Mouse (Mus musculus) CH12.LX (cell line): ENCODE data around the gene Pafah1b3. TPM values are rescaled to one million over a fixed set of nuclear protein-coding genes. Genes with fewer than 3 reads are reported as not detected.

Source experiments
- DNase-seq: peaks from one replicate; pipeline ENCODE4 v3.0.0-alpha.2; 2013; ENCODE audit errors: extremely low read depth
- H3K27ac ChIP-seq: 2 replicates; pipeline ENCODE4 v1.5.1; 2012; ENCODE audit warnings: low read depth, mild to moderate bottlenecking, control low read depth, moderate library complexity; ENCODE audit not compliant: insufficient read depth
- H3K27me3 ChIP-seq: replicated peaks from 2 replicates; pipeline ENCODE3; 2012; ENCODE audit warnings: inconsistent platforms
- H3K36me3 ChIP-seq, 2 experiments: replicated peaks in 1 of 2; 2 replicates each; pipeline versions ENCODE3 to v1.6.1; 2012; ENCODE audit warnings: inconsistent platforms in 1 of 2, low read length in 1 of 2, mild to moderate bottlenecking in 1 of 2, mixed read lengths in 1 of 2, moderate library complexity in 1 of 2; ENCODE audit not compliant: control insufficient read depth in 1 of 2, insufficient read depth in 1 of 2
- H3K4me1 ChIP-seq, 2 experiments: 2 replicates each; pipeline ENCODE4 v1.6.1; 2012; ENCODE audit warnings: inconsistent platforms in 1 of 2, moderate library complexity in 1 of 2; ENCODE audit not compliant: insufficient read depth in 2 of 2, control insufficient read depth in 1 of 2
- H3K4me2 ChIP-seq: 2 replicates; pipeline ENCODE4 v1.6.1; 2012; ENCODE audit warnings: low read depth, mild to moderate bottlenecking, control low read depth; ENCODE audit not compliant: poor library complexity, insufficient read depth, severe bottlenecking
- H3K4me3 ChIP-seq, 3 experiments: fragments of 150-350 bp in 1 of 3; sonication (generic) in 1 of 3; replicated peaks in 1 of 3; 2 replicates each; pipeline versions ENCODE3 to v1.5.1; 2011 to 2012; ENCODE audit warnings: low read depth in 2 of 3, low read length in 2 of 3, mild to moderate bottlenecking in 2 of 3, moderate library complexity in 2 of 3, control low read depth in 1 of 3, improper control_type of control experiment in 1 of 3, inconsistent platforms in 1 of 3, mixed read lengths in 1 of 3; ENCODE audit not compliant: poor library complexity in 1 of 3
- H3K79me2 ChIP-seq: replicated peaks from 2 replicates; pipeline ENCODE4 v1.6.1; 2012; ENCODE audit warnings: mild to moderate bottlenecking, moderate library complexity; ENCODE audit not compliant: control insufficient read depth, poor library complexity, insufficient read depth, severe bottlenecking; ENCODE audit errors: extremely low read depth
- H3K9ac ChIP-seq: 2 replicates; pipeline ENCODE4 v1.6.1; 2012; ENCODE audit warnings: low read depth, mild to moderate bottlenecking, control low read depth, moderate library complexity; ENCODE audit not compliant: insufficient read depth
- H3K9me3 ChIP-seq: replicated peaks from 2 replicates; pipeline ENCODE3; 2012; ENCODE audit warnings: low read length, inconsistent platforms, mixed read lengths
- E2F4 ChIP-seq: IDR thresholded peaks from 2 replicates; pipeline ENCODE4 v1.6.1; 2011; ENCODE audit warnings: low read depth, low read length, improper control_type of control experiment; ENCODE audit not compliant: insufficient replicate concordance
- ELF1 ChIP-seq: IDR thresholded peaks from 2 replicates; pipeline ENCODE4 v1.6.1; 2014; ENCODE audit warnings: low read depth, mild to moderate bottlenecking, inconsistent platforms, low read length, improper control_type of control experiment
- GABPA ChIP-seq: IDR thresholded peaks from 2 replicates; pipeline ENCODE4 v1.6.1; 2012; ENCODE audit warnings: low read depth, low read length, improper control_type of control experiment, inconsistent platforms; ENCODE audit not compliant: insufficient replicate concordance
- IRF4 ChIP-seq: IDR thresholded peaks from 2 replicates; pipeline ENCODE4 v1.6.1; 2014; ENCODE audit warnings: low read depth, mild to moderate bottlenecking, inconsistent platforms, low read length, improper control_type of control experiment
- JUN ChIP-seq: IDR thresholded peaks from 2 replicates; pipeline ENCODE4 v1.6.1; 2011; ENCODE audit warnings: low read depth, mild to moderate bottlenecking, low read length, improper control_type of control experiment, moderate library complexity; ENCODE audit not compliant: insufficient read depth
- JUND ChIP-seq: conservative IDR thresholded peaks from 2 replicates; pipeline ENCODE4 v1.6.1; 2011; ENCODE audit warnings: low read depth, low read length, improper control_type of control experiment
- MAFK ChIP-seq: IDR thresholded peaks from 2 replicates; pipeline ENCODE4 v1.6.1; 2011; ENCODE audit warnings: low read length, improper control_type of control experiment; ENCODE audit not compliant: insufficient replicate concordance
- MAX ChIP-seq: IDR thresholded peaks from 2 replicates; pipeline ENCODE4 v1.6.1; 2011; ENCODE audit warnings: low read length, improper control_type of control experiment
- MEF2A ChIP-seq: IDR thresholded peaks from 2 replicates; pipeline ENCODE4 v1.6.1; 2014; ENCODE audit warnings: low read depth, mild to moderate bottlenecking, inconsistent platforms, low read length, improper control_type of control experiment, borderline replicate concordance
- MXI1 ChIP-seq: IDR thresholded peaks from 2 replicates; pipeline ENCODE4 v1.6.1; 2011; ENCODE audit warnings: mild to moderate bottlenecking, low read depth, low read length, improper control_type of control experiment
- NRF1 ChIP-seq: IDR thresholded peaks from 2 replicates; pipeline ENCODE4 v1.6.1; 2014; ENCODE audit warnings: low read depth, mild to moderate bottlenecking, inconsistent platforms, low read length, improper control_type of control experiment, moderate library complexity
- POLR2A ChIP-seq: IDR thresholded peaks from 2 replicates; pipeline ENCODE4 v1.6.1; 2011; ENCODE audit warnings: low read depth, mild to moderate bottlenecking, improper control_type of control experiment, low read length
- POLR2AphosphoS2 ChIP-seq: IDR thresholded peaks from 2 replicates; pipeline ENCODE4 v1.6.1; 2011; ENCODE audit warnings: low read depth, low read length, improper control_type of control experiment
- RAD21 ChIP-seq: IDR thresholded peaks from 2 replicates; pipeline ENCODE4 v1.6.1; 2011; ENCODE audit warnings: low read depth, mild to moderate bottlenecking, low read length, improper control_type of control experiment, moderate library complexity
- RCOR1 ChIP-seq: conservative IDR thresholded peaks from 2 replicates; pipeline ENCODE4 v1.6.1; 2012; ENCODE audit warnings: low read depth, mild to moderate bottlenecking, inconsistent platforms, low read length, improper control_type of control experiment
- SMC3 ChIP-seq: IDR thresholded peaks from 2 replicates; pipeline ENCODE4 v1.6.1; 2011; ENCODE audit warnings: low read depth, low read length, improper control_type of control experiment
- TBP ChIP-seq: conservative IDR thresholded peaks from 2 replicates; pipeline ENCODE4 v1.6.1; 2011; ENCODE audit warnings: low read depth, low read length, improper control_type of control experiment
- USF1 ChIP-seq: IDR thresholded peaks from 2 replicates; pipeline ENCODE4 v1.6.1; 2014; ENCODE audit warnings: low read depth, mild to moderate bottlenecking, inconsistent platforms, low read length, improper control_type of control experiment
- ZC3H11A ChIP-seq: IDR thresholded peaks from 2 replicates; pipeline ENCODE4 v1.6.1; 2012; ENCODE audit warnings: low read depth, mild to moderate bottlenecking, inconsistent platforms, low read length, improper control_type of control experiment
- ZKSCAN1 ChIP-seq: IDR thresholded peaks from 2 replicates; pipeline ENCODE4 v1.6.1; 2012; ENCODE audit warnings: low read depth, inconsistent platforms, low read length, improper control_type of control experiment, borderline replicate concordance
- dilution Hi-C: fragments of 300-500 bp; cut with MboI; formaldehyde crosslinking; loops from 2 replicates; pipeline ENCODE4 v1.14.3; 2020; ENCODE audit warnings: low sequenced_read_pairs; ENCODE audit not compliant: extremely low pct_unique_long_range_greater_than_20kb, extremely low pct_ligation_motif_present
- in situ Hi-C: fragments of 300-500 bp; cut with MboI; formaldehyde crosslinking; loops from 3 replicates; pipeline ENCODE4 v1.14.3; 2019; ENCODE audit warnings: low sequenced_read_pairs, low pct_ligation_motif_present, low pct_unique_long_range_greater_than_20kb, mixed read lengths
- polyA plus RNA-seq: library from polyadenylated mRNA; unstranded; fragments of >175 nt; gene quantifications from 2 replicates; pipeline ENCODE4 v1.2.1, GENCODE M21; 2012; ENCODE audit warnings: low read depth; ENCODE audit not compliant: insufficient read length
- total RNA-seq, 2 experiments: library from RNA; depleted of rRNA; stranded (reverse); fragments of 300-350 nt in 1 of 2; fragments of >200 nt in 1 of 2; gene quantifications; 2 replicates each; pipeline ENCODE4 v1.2.3; 2012 to 2014

Pafah1b3 gene
- total and polyA plus RNA-seq, 3 experiments = 5.9 to 50.2 (median 17.6) TPM

DNA sequence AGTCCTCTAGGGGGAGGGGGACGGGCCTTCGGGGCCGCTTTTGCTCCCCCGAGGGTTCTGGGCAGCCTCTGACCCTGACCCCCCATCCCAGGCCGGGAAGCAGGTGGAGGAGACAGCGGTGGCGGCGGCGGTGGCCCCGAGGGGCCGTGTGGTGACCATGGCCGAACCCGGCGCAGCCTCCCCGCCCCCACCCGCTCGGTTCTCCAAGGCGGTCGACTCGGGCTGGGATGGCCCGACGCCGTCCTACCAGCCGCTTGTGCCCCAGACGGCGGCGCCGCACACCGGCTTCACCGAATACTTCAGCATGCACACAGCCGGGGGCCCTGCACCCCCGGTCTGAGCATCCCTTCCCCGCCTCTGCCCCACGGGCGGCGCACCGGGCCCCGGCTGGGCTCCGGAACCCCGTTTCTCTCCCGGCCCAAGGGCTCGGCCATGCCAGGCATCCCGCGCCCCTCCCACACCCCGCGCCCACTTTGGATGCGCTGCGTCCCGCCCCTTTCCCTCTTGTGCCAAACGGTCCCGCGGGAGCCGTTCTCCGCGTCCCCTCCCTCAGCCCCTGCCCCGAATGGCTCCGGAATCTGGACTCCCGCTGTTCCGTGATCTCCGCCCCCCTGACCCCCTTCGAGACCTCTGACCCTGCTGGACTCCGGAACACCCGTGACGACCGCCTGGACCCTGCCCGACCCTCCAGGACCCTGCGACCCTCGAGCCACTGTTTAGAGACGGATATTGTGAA lies 17.7 kb upstream of the Pafah1b3 start:
- no peak for DNase-seq
- in situ Hi-C loops = no loop called here
- dilution Hi-C loops = no loop called here
- Histone ChIP-seq H3K27me3 (peaks cover 56% of the 10 kb centered on the region), H3K4me2 (peak overlapping the region; percentile 54; the same call in 1 of the 2 replicates), H3K27ac (no peak overlapping the region), H3K9ac (no peak overlapping the region; the same call in 1 of the 2 replicates), H3K9me3 (peaks cover 2% of the 10 kb centered on the region), H3K79me2 (no peaks in the 10 kb centered on the region), H3K4me3 (no peak overlapping the region), H3K4me1 (peaks cover 7 to 14% of the 10 kb centered on the region in 2 experiments; a peak in 3 of 4 replicates), H3K36me3 (no peaks in the 10 kb centered on the region)
- TF ChIP-seq USF1 (no peak), NRF1 (no peak), SMC3 (no peak), JUN (no peak), JUND (no peak), MAX (no peak), IRF4 (no peak), MAFK (no peak), MEF2A (no peak), RCOR1 (no peak), TBP (no peak), POLR2AphosphoS2 (no peak)

DNA sequence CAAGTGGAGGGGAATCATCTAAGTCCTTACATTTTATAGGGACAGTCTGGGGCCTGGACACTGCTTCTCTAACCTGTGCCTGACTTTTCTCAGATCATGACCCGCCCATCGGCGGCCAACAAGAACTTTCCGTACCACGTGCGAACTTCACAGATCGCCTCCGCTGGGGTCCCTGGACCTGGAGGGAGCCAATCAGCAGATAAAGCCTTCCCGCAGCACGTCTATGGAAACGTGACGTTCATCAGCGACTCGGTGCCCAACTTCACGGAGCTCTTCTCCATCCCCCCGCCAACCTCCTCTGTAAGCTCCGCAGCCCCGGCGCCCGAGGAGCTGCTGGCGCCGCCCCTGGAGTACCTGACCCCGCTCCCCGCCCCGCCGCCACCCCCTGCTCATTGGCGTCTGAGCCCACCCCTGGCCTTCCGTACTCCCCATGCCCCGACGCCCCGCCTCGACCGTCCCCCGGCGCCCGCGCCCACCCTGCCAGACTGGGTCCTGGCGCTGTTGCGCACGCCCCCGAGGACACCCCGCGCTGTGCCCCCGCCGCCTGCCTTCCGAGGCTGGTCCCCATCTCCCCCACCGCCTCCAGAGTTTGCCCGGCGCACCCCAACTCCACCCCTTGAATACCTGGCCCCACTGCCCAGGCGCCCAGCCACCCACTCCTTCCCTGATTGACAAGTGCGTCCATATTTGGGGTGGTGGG lies 17.0 kb upstream of the Pafah1b3 start:
- Histone ChIP-seq H3K4me2 (no peak overlapping the region), H3K36me3 (no peaks in the 10 kb centered on the region), H3K9me3 (no peaks in the 10 kb centered on the region), H3K79me2 (no peaks in the 10 kb centered on the region), H3K27me3 (peaks cover 60% of the 10 kb centered on the region), H3K27ac (no peak overlapping the region), H3K9ac (no peak overlapping the region), H3K4me3 (no peak overlapping the region), H3K4me1 (peaks cover 7 to 14% of the 10 kb centered on the region in 2 experiments; a peak in 3 of 4 replicates)
- dilution Hi-C loops = no loop called here
- TF ChIP-seq NRF1 = no peak
- TF ChIP-seq IRF4 = no peak
- no peak for TF ChIP-seq E2F4
- TF ChIP-seq RAD21 = no peak
- no peak for TF ChIP-seq MEF2A
- no peak for TF ChIP-seq GABPA
- TF ChIP-seq ELF1 = no peak
- TF ChIP-seq JUND = no peak
- no peak for TF ChIP-seq MXI1
- TF ChIP-seq ZC3H11A = no peak
- TF ChIP-seq MAFK = no peak
- no peak for TF ChIP-seq POLR2A
- no peak for TF ChIP-seq SMC3
- TF ChIP-seq ZKSCAN1 = no peak
- TF ChIP-seq USF1 = no peak
- no peak for DNase-seq
- in situ Hi-C loops = no loop called here
